Mouse (Mus musculus) adipose tissue, adult 10 weeks (tissue): ENCODE results near the gene Srp72. TPM values are rescaled to one million over a fixed set of nuclear protein-coding genes. Genes with fewer than 3 reads are reported as not detected.

Source experiments
- polyA plus RNA-seq: library from polyadenylated mRNA; stranded (reverse); fragments of 350-450 nt; fragmentation: Illumina TruSeq; extraction: RNeasy Lipid Tissue Mini Kit (QIAGEN cat#74804); gene quantifications from one replicate; pipeline ENCODE4 v1.2.3, GENCODE M21; 2014; ENCODE audit warnings: low read depth, low replicate concordance

Gene Srp72
- polyA plus RNA-seq: 87.8 TPM

GRCm38 (mm10) chr5:76974554-76975285, at the start of gene Srp72:
Srp72 (plus strand) TSS chr5:76974683.

DNA sequence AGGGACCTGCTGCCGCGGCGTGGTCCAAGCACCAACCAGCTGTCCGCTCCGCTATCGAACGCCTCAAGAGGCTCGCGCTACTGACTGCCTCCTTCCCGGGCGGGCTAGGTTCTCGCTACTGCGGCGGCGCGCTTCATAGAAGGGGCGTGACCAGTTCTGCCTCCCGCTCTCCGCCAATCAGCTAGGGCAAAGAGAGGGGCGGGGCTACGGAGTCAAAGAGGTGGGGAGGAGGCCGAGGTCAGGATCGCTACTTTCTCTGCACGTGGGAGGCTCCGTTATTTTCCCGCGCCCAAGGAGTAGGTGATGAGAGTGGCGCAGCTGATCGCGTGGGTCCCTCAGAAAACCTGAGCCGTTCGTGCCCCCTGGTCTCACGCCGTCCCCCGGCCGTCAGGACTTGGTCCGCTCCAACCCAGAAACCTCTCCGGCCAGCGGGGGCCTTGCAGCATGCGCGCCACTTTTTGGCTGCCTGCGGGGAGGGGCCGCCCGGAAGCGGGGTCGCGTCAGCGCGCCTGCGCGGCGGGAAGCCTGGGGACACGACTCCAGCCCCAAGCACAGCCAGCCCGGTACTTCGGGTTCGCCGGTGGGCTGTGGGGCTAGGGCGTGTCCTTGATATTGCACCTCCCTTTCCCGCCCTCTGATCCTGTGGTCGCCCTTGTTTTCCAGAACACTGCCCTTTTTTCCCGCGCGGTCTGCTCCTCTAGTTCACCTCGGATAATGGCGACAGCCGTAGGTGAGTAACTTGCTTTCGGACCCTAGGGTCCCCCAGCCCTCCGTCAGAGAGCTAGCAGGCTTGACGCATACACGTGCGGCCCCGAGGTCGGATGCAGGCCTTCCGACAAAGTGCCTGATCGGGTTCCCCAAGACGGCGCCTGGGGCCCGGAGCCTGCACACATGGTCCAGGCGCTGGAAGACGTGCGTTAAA, 23.1 kb upstream of the Srp72 start, which contains the start of the genes Paics and Ppat:
TSS of gene Paics (plus strand) at position 202 of the 922 bp plus-strand sequence.
TSS of gene Ppat (minus strand) at position 473 of the 922 bp plus-strand sequence.

DNA sequence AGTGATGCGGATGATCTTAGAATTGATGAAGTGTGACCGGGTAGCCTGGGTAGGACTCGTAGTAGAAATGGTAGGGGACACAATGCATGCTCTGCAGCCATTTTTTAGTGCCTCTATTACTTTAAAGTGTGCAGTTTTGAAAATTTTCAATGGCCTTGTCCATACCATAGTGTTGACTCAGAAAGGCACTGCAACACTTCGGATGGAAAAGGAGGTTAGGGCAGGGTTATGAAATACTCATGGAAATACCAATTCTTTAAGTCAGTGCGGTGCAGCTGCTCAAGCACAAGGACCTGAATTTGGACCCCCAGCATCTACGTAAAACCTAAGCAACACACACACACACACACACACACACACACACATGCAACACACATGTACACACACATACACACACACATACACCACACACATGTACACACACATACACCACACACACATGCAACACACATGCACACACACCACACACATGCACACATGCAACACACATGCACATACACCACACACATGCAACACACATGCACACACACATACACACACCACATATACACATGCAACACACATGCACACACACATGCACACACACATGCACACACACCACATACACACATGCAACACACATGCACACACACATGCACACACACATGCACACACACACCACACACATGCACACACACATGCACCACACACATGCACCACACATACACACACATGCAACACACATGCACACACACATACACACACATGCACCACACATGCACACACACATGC, 29.8 kb downstream of the Srp72 start, which contains the start of gene Arl9:
TSS of gene Arl9 (plus strand) at position 5 of the 771 bp plus-strand sequence.

DNA sequence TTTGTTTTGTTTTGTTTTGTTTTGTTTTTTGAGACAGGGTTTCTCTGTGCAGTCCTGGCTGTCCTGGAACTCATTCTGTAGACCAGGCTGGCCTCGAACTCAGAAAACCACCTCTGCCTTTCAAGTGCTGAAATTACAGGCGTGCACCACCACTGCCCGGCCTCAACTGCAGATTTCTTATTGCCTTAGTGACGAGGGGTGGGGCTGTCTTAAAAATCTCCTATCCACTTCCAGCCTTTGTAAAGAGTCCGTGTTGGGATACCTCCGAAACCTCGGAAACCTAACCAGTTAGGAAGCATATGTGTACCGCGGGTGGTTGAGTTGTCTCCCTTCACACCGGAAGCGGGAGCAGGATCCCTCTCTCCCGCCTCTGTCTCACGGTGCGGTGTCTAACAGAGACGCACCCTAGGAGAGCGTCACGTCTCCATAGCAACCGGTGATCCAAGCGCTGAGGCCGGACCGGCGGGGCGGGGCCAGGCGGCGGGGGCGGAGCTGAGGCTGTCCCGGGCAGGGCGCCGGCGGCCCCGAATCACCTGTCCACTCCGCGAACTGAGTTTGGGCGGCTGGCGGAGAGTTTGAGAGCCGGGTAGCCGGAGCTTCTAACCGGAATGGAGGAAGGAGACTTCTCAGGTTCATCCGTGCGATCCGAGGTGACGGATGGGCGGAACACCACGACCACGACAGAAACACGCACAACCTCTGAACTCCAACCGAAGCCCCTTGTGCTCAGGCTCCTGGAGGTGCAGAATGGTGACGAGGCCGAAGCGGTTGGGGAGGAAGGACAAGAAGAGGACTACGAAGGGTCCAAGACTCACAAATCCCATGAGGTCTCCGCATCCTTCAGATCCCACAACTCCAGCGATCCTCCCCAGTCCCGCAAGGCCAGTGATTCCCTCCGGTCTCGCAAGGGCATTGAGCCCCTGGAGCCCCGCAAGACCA, 41.3 kb downstream of the Srp72 start, which contains the start of gene Thegl:
TSS of gene Thegl (plus strand) at position 480 of the 939 bp plus-strand sequence.

Other genes with a start within 250 kb of the Srp72 start
- gene Aasdh, start 69.2 kb upstream of the Srp72 start, polyA plus RNA-seq: 18.8 TPM
- gene Paics, start 23.4 kb upstream of the Srp72 start, polyA plus RNA-seq: 96.3 TPM
- gene Ppat, start 23.1 kb upstream of the Srp72 start, polyA plus RNA-seq: 13.2 TPM
- gene Arl9, start 29.4 kb downstream of the Srp72 start, polyA plus RNA-seq: 6.9 TPM
- 4.1 TPM for gene Thegl, start 41.3 kb downstream of the Srp72 start, polyA plus RNA-seq
- 78.2 TPM for gene Hopx, start 140.4 kb downstream of the Srp72 start, polyA plus RNA-seq
- gene Spink2, start 236.8 kb downstream of the Srp72 start, polyA plus RNA-seq: 470 TPM